Mouse (Mus musculus) erythroblast, embryonic 14.5 days (primary cell): ENCODE data around the gene Smyd3. TPM values are rescaled to one million over a fixed set of nuclear protein-coding genes. Genes with fewer than 3 reads are reported as not detected.

Source experiments
- H3K27me3 ChIP-seq: 2 replicates; pipeline ENCODE4 v1.6.1; 2012; ENCODE audit warnings: inconsistent platforms; ENCODE audit not compliant: control insufficient read depth
- H3K36me3 ChIP-seq: 2 replicates; pipeline ENCODE4 v1.6.1; 2012; ENCODE audit warnings: mild to moderate bottlenecking, inconsistent platforms; ENCODE audit not compliant: control insufficient read depth
- H3K4me1 ChIP-seq: 2 replicates; pipeline ENCODE4 v1.6.1; 2012; ENCODE audit warnings: inconsistent platforms; ENCODE audit not compliant: control insufficient read depth
- H3K4me3 ChIP-seq: replicated peaks from 2 replicates; pipeline ENCODE3; 2012; ENCODE audit warnings: moderate library complexity, mild to moderate bottlenecking, inconsistent platforms
- H3K9me3 ChIP-seq: 2 replicates; pipeline ENCODE4 v1.6.1; 2012; ENCODE audit warnings: low read length, inconsistent platforms, mixed read lengths; ENCODE audit not compliant: control insufficient read depth
- GATA1 ChIP-seq: IDR thresholded peaks from 2 replicates; pipeline ENCODE4 v1.6.1; 2012; ENCODE audit warnings: low read length, inconsistent platforms, mixed read lengths
- TAL1 ChIP-seq: IDR thresholded peaks from 3 replicates; pipeline ENCODE4 v1.6.1; 2012; ENCODE audit warnings: low read length, inconsistent platforms, mixed read lengths
- polyA plus RNA-seq: library from polyadenylated mRNA; stranded (reverse); fragments of >175 nt; gene quantifications from 2 replicates; pipeline ENCODE4 v1.2.3, GENCODE M21; 2012

Gene Smyd3
- polyA plus RNA-seq, 1 experiment = 0.09 TPM

GRCm38 (mm10) chr1:179373911-179374310 lies 143.9 kb downstream of the Smyd3 start:
- no peaks in the 10 kb centered on the region for H3K36me3 ChIP-seq
- no peaks in the 10 kb centered on the region for H3K27me3 ChIP-seq
- H3K9me3 ChIP-seq = peaks cover 9% of the 10 kb centered on the region
- no peaks in the 10 kb centered on the region for H3K4me1 ChIP-seq
- TF ChIP-seq TAL1 (no peak), GATA1 (no peak)
- no peak overlapping the region for H3K4me3 ChIP-seq

DNA sequence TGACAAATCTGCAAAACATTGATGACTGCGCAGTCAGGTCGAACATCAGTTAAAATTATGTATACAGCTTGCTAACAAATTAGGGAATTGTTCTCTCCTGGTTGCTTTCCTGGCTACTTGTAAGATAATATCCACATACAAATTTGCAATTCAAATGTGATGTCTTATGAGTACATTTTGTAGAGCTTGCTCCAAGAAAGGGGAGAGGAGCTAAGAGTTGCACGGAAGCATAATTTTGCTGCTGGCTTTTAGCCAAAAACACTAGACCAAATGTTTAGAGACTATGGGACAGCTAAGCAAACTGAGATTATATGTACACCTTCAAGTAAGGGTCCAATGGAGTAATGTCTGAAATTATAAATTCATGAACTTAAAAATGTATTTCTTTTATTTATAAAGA lies 146.7 kb downstream of the Smyd3 start:
- H3K4me1 ChIP-seq = no peaks in the 10 kb centered on the region
- H3K4me3 ChIP-seq = no peak overlapping the region
- no peaks in the 10 kb centered on the region for H3K27me3 ChIP-seq
- TF ChIP-seq TAL1 (no peak), GATA1 (no peak)
- peaks cover 11% of the 10 kb centered on the region for H3K9me3 ChIP-seq
- H3K36me3 ChIP-seq = no peaks in the 10 kb centered on the region

- H3K9me3 ChIP-seq = peaks cover 11% of the 10 kb centered on the region
- no peak for TF ChIP-seq GATA1
- TF ChIP-seq TAL1 = no peak
- H3K36me3 ChIP-seq = no peaks in the 10 kb centered on the region
- no peak overlapping the region for H3K4me3 ChIP-seq
- no peaks in the 10 kb centered on the region for H3K4me1 ChIP-seq
- H3K27me3 ChIP-seq = no peaks in the 10 kb centered on the region
Measured at GRCm38 (mm10) chr1:179368426-179369010, 149.3 kb downstream of the Smyd3 start.

GRCm38 (mm10) chr1:179361481-179362466 lies 156.1 kb downstream of the Smyd3 start:
- no peaks in the 10 kb centered on the region for H3K9me3 ChIP-seq
- TF ChIP-seq TAL1 = no peak
- no peak for TF ChIP-seq GATA1
- H3K36me3 ChIP-seq = no peaks in the 10 kb centered on the region
- no peaks in the 10 kb centered on the region for H3K4me1 ChIP-seq
- H3K4me3 ChIP-seq = no peak overlapping the region
- H3K27me3 ChIP-seq = no peaks in the 10 kb centered on the region

DNA sequence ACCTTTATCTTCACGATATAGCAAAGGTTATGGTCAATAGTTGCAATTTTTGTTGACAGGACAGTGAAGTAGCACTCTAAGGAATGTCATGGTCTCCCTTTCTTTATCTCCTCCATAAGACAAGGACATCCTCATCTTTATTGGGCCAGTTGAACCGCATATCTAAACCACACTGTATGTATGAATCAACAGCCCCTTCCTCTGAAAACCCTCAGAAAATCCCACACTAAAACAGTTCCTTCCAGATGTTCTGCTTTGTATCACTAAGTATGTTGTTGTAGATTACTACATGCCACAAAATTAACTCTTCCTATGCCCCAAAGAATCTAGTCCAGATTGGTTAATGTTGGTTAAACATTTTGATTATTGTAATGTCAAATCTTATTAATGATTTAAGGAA lies 160.7 kb downstream of the Smyd3 start:
- Histone ChIP-seq H3K9me3 (no peaks in the 10 kb centered on the region), H3K27me3 (no peaks in the 10 kb centered on the region), H3K4me3 (no peak overlapping the region), H3K36me3 (no peaks in the 10 kb centered on the region), H3K4me1 (no peaks in the 10 kb centered on the region)
- TF ChIP-seq TAL1 = no peak
- TF ChIP-seq GATA1 = no peak

GRCm38 (mm10) chr1:179354250-179354649 lies 163.6 kb downstream of the Smyd3 start:
- Histone ChIP-seq H3K4me3 (no peak overlapping the region), H3K36me3 (no peaks in the 10 kb centered on the region), H3K9me3 (no peaks in the 10 kb centered on the region), H3K4me1 (no peaks in the 10 kb centered on the region), H3K27me3 (no peaks in the 10 kb centered on the region)
- TF ChIP-seq TAL1 (no peak), GATA1 (no peak)

DNA sequence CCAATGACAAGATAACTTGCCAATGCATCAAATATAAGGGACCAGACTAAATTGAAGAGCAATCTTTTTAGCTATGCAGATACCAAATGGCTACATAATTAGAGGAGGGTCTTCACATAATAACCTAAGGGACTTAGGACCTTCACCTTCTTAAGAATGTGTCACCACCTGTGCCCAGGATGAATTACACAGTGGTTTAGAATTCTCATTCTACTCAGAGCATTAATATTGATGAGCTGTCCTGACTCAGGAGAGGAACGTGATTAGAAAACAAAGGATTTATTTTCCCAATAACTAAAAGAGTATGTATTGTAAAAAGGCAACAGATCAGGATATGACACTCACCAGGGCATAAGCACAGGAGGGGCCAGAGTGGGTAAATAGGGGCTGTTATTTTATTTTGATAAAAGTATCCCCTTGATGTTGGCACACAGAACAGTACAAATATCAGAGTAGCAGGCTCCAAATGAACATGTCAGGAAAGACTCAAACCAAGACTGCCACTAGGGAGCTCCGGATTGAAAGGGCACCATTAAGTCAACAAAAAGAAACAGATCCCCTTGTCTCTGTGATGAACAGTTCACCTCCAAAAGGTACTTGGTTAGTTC lies 172.4 kb downstream of the Smyd3 start:
- Histone ChIP-seq H3K4me3 (no peak overlapping the region), H3K27me3 (no peaks in the 10 kb centered on the region), H3K36me3 (no peaks in the 10 kb centered on the region), H3K4me1 (no peaks in the 10 kb centered on the region), H3K9me3 (no peaks in the 10 kb centered on the region)
- TF ChIP-seq TAL1 (no peak), GATA1 (no peak)

DNA sequence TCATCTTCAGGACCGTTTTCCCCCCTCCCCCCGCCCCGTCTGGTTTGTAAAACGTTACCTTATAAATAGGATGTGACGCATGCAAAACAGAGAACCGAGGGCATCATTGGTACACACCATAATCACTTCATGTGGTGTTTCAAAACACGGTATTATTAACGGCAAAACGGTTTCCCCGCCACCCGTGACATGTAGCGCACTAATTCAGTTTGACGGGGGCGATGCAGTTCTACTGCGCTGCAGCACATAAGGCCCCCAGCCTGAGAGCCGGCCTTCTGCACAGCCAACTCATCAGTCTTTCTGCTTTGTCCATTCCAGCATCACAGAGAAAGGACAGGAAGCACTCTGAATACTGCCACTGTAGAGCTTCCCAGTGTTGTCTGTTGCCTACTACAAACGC lies 174.4 kb downstream of the Smyd3 start:
- no peaks in the 10 kb centered on the region for H3K4me1 ChIP-seq
- H3K4me3 ChIP-seq = no peak overlapping the region
- no peaks in the 10 kb centered on the region for H3K36me3 ChIP-seq
- H3K27me3 ChIP-seq = no peaks in the 10 kb centered on the region
- TF ChIP-seq TAL1 (no peak), GATA1 (no peak)
- H3K9me3 ChIP-seq = no peaks in the 10 kb centered on the region

- H3K4me3 ChIP-seq = no peak overlapping the region
- H3K36me3 ChIP-seq = no peaks in the 10 kb centered on the region
- no peaks in the 10 kb centered on the region for H3K4me1 ChIP-seq
- H3K9me3 ChIP-seq = no peaks in the 10 kb centered on the region
- TF ChIP-seq TAL1 = no peak
- no peak for TF ChIP-seq GATA1
- no peaks in the 10 kb centered on the region for H3K27me3 ChIP-seq
Measured at GRCm38 (mm10) chr1:179341589-179341988, 176.3 kb downstream of the Smyd3 start.
